Mouse (Mus musculus): ENCODE measurements around the gene Sertm1.

DNA sequence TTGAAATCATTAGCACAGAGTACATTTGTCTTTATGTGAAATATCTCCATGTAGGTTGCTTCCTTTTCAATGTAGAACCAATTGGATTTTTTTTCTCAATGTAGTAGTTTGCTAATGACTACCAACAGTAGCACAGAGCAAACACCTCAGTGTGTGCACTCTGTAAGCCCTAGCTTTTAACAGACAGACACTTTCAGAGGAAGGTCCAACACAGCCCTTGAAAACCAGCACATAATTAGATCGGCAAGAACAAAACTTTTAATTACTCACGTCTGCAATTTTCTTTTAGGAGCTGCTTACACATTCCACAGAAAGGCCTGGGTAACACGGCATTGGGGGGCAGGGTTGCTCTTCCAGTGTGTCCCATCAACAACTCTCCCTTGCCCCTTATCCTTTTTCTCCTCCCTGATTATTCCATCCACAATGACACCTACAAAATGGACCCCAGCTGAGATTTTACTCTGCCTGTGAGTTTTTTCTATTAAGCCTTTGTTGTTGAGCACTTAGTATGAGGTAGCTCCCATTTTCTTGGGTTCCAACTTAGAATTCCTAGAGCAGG lies 49.3 kb upstream of the Sertm1 start:
- TF ChIP-seq CTCF (conservative IDR thresholded peaks at IDR 0.05; ENCODE audit: low read length) (no peak), NANOG (IDR thresholded peaks at IDR 0.05; ENCODE audit: borderline replicate concordance, low read length) (no peak)
